Mouse (Mus musculus): ENCODE measurements around the gene Tmem88. TPM values are rescaled to one million over a fixed set of nuclear protein-coding genes. Genes with fewer than 3 reads are reported as not detected.
"Not testable (repeated sequence)": the region's sequence is repeated elsewhere in the genome, so short reads cannot be mapped to it uniquely, and the experiment has no call there.

Tmem88 gene
- polyA plus RNA-seq, 1 experiment from 2014 or later: 16.4 TPM

DNA sequence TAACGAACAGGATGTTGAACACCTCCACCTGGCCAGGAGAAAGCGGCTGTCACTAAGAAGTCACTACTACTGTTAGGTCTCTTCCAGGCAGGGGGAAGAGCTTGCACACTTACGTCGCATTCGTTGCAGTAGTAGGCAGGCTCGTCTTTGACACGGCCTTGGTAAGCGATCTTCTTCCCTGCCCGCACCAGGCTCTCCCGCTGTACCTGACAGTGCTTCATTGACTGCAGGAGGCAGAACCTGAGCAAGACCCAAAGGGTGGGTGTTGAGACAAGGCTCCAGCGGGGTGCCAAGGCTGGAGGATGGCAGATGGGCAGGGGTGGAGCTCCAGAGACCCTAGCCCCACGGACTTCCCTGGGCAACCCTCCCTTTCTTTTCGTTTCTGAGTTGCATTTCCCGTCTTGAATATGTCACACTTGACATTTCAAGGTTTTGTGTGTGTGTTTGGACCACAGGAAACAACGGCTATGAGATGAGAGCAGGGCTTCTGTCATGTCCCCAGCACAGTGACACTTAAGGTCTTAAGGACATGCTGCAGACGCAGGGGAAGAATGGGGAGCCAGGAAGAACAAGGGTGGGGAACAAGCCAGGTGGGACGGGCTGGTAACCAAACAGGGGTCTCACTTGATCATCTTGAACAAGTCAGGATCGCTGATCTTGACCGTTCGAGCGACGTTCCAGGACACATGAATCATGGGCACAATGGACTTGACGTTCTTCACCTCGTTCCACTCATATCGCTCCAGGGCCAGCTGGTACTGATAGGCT, 2.2 kb upstream of the Tmem88 start:
- 0 out of 2 replicates have a peak overlapping the region, but pooled peaks have one; percentile 23 for H3K9ac ChIP-seq
- H3K27ac ChIP-seq: no peak overlapping the region
- H3K4me2 ChIP-seq: peak overlapping the region; percentile 22
- H3K27me3 ChIP-seq: peaks cover 11% of the 10 kb centered on the region; the same call in 1 of the 2 replicates
- WGBS: 74% methylated on average over 25 of the region's 25 CpGs
- peaks cover 48% of the 10 kb centered on the region for H3K4me1 ChIP-seq
- H3K36me3 ChIP-seq: peaks cover 71% of the 10 kb centered on the region
- no peak for ATAC-seq (ENCODE audit: insufficient number of reproducible peaks, insufficient read depth, low FRiP score, low TSS enrichment, low read depth)
- peak overlapping the region; percentile 9; the same call in 1 of the 2 replicates for H3K4me3 ChIP-seq
- no peaks in the 10 kb centered on the region for H3K9me3 ChIP-seq

DNA sequence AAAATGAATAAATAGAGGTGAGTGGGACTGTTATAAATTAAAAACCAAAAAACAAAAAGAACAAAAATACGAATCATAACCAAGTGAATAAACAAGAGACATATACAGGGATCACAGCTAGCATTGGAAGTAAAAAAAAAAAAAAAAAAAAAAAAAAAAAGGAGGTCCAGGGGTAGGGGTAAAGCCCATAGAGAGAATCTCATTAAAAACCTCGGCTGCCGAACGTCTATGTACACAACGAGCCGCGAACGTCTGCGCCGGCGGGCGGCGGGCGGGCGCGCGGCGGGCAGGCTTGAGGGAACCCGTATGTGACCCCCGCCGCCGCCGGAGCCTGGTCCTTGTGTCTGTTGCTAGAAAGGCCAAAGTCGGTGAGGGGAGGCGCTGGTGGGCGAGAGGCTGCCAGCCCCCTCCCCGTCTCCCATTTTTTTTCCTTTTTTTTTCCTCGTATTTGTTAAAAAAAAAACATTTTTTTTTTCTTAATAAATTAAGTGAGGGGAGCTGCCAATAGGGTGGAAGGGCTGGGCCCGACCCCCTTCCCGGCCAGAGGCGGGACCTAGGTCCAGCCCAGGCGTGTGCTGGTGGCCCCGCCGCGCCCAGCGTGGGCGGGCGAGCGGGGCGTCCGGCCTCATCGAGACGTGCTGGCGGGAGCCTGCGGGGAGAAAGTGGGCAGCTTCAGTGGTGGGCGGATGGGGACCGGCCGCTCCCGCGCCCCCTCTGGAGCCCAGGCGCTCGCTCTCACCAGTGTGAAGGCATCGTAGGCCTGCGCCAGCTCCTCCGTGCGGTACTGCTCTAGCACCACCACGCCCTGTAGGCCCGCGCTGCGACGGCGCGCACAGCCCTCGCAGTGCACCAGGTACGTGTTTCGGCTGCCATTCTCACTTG, 1.4 kb upstream of the Tmem88 start:
- H3K4me2 ChIP-seq: peak overlapping the region; percentile 22
- no peak for ATAC-seq (ENCODE audit: insufficient number of reproducible peaks, insufficient read depth, low FRiP score, low TSS enrichment, low read depth)
- 28% methylated on average over 66 of the region's 66 CpGs for WGBS
- no peak overlapping the region for H3K27ac ChIP-seq
- peaks cover 63% of the 10 kb centered on the region for H3K36me3 ChIP-seq
- H3K27me3 ChIP-seq: peaks cover 11% of the 10 kb centered on the region; the same call in 1 of the 2 replicates
- H3K4me3 ChIP-seq: peak overlapping the region; percentile 9; the same call in 1 of the 2 replicates
- H3K9me3 ChIP-seq: no peaks in the 10 kb centered on the region
- peaks cover 48% of the 10 kb centered on the region for H3K4me1 ChIP-seq
- 0 out of 2 replicates have a peak overlapping the region, but pooled peaks have one; percentile 23 for H3K9ac ChIP-seq

DNA sequence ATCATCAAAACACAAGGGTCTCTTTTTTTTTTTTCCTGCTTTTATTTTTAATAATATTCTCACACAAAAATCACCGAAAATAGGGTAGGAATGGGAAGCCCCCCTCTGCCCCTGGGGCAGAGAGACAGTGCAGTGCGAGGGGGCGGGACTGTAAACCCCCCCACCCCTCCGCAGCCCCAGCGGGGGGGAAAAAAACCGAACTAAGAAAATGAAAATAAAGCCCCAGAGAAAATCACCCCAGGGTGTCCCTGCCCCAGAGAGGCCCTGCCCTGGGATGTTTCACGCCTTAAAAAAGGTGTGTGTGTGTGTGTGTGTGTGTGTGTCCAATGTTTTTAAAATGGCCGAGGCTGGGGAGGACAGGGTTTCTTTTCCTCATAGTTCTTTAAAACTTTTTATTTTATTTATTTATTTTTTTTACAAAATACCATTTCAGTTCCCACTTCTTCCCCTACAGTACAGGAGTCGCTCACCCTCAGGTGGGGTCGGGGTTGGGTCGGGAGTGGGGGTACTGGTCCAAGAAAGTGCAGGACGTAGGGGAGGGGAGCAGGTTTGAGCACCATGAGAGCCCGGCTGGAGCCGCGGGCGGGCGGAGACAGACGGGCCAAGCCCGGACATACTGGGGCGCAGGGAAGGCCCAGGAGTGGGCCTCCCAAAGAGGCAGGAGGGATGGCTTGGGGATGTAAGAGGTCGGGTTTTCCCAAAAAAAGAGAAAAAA, 609 bp upstream of the Tmem88 start:
- Histone ChIP-seq H3K9ac (peak overlapping the region; percentile 84), H3K4me1 (peaks cover 51% of the 10 kb centered on the region), H3K36me3 (peaks cover 55% of the 10 kb centered on the region)

DNA sequence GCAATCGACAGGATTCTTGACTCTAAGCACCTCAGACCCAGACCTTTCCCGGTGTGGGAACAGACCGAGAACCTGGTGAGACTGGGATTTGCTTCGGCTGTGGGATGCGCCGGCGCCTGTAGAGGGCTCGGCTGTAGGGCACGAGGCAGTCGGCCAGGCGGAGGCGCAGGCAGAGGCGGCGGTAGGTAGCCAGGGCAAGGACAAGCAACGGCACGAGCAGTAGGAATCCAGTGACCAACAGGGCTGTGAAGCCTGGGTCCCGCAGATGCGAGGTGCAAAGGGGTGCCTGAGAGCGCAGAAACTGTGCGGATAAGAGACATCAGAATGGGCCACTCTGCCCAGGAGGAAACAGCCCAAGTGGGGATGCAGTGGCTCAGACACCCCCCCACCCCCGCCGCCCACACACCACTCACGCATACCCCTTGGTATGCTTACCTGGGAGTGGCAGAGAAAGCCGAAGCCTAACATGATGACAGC, 415 bp downstream of the Tmem88 start:
- 10% methylated on average over 24 of the region's 24 CpGs for WGBS
- peak overlapping the region; percentile 84 for H3K9ac ChIP-seq
- peak overlapping the region; percentile 95 for H3K27ac ChIP-seq
- peak overlapping the region; percentile 56 for H3K4me3 ChIP-seq
- peaks cover 51% of the 10 kb centered on the region for H3K4me1 ChIP-seq
- peak overlapping the region; percentile 74 for H3K4me2 ChIP-seq
- H3K36me3 ChIP-seq: peaks cover 45% of the 10 kb centered on the region
- ATAC-seq (ENCODE audit: insufficient number of reproducible peaks, insufficient read depth, low FRiP score, low TSS enrichment, low read depth): no peak
- no peaks in the 10 kb centered on the region for H3K9me3 ChIP-seq
- peaks cover 11% of the 10 kb centered on the region; the same call in 1 of the 2 replicates for H3K27me3 ChIP-seq

More for the DNA sequence above, 609 bp upstream of the Tmem88 start:
- no peak for ATAC-seq (ENCODE audit: insufficient number of reproducible peaks, insufficient read depth, low FRiP score, low TSS enrichment, low read depth)
- Histone ChIP-seq H3K27ac (peak overlapping the region; percentile 95; the same call in 1 of the 2 replicates), H3K4me2 (peak overlapping the region; percentile 74), H3K27me3 (peaks cover 11% of the 10 kb centered on the region; the same call in 1 of the 2 replicates), H3K4me3 (peak overlapping the region; percentile 56), H3K9me3 (no peaks in the 10 kb centered on the region)
- 28% methylated on average over 21 of the region's 21 CpGs for WGBS

DNA sequence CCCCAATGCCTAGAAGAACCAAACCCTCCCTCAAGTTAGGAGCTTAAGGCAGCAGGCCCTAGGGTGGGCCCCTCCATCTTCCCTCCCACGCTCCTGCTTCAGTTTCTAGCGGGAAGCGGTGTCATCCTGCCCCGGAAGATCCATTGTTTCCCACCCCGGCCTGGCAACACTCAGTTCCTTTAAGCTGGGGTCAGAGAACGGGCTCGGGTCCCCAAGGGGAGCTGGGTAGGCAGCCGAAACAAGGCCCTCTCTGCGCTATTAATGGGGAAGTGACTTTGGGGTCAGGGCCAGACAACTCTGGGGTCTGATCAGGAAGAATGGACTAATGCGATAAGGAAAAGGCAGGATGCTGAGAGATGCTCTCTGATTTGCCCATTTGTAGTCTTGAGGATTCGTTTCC, 1.3 kb downstream of the Tmem88 start:
- Histone ChIP-seq H3K4me1 (peaks cover 51% of the 10 kb centered on the region), H3K4me2 (peak overlapping the region; percentile 74), H3K27ac (peak overlapping the region; percentile 95; the same call in 1 of the 2 replicates), H3K9me3 (no peaks in the 10 kb centered on the region), H3K36me3 (peaks cover 42% of the 10 kb centered on the region), H3K27me3 (peaks cover 11% of the 10 kb centered on the region; the same call in 1 of the 2 replicates), H3K4me3 (peak overlapping the region; percentile 56), H3K9ac (peak overlapping the region; percentile 84)
- no peak for ATAC-seq (ENCODE audit: insufficient number of reproducible peaks, insufficient read depth, low FRiP score, low TSS enrichment, low read depth)
- 29% methylated on average over 11 of the region's 11 CpGs for WGBS

DNA sequence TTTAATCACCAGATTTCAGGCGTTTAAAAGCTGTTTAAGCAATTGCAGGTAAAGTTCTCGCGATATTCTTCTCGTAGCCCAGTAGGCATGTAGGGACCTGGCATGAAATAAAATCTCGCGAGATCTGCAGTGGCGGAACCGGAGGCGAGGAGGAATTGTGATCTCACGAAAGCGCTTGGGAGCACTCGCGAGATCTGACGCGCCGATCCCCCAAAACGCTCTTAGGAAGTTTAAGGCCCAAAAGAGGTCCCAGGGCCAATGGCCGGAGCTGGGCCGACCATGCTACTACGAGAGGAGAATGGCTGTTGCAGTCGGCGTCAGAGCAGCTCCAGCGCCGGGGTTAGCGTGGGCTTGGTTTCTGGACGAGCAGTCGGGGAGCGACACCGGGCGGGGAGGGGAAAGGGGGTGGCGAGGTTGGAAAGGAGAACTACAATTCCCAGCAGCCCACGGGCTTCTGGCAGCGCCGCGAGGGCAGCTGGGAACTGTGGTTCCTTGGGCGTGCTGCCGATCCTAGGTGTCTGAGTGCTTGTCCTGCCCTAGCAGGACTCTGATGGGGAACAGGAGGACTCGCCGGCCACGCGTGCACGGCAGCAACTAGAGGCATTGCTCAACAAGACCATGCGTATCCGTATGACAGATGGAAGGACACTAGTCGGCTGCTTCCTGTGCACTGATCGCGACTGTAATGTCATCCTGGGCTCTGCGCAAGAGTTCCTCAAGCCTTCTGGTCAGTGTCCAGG, 2.2 kb downstream of the Tmem88 start:
- Histone ChIP-seq H3K9me3 (no peaks in the 10 kb centered on the region), H3K9ac (peak overlapping the region; percentile 84), H3K4me1 (peaks cover 48% of the 10 kb centered on the region), H3K27ac (peak overlapping the region; percentile 95), H3K27me3 (peaks cover 7% of the 10 kb centered on the region; the same call in 1 of the 2 replicates), H3K36me3 (peaks cover 32% of the 10 kb centered on the region), H3K4me3 (peak overlapping the region; percentile 56), H3K4me2 (peak overlapping the region; percentile 74)
- under 1% methylated on average over 48 of the region's 48 CpGs for WGBS
- ATAC-seq (ENCODE audit: insufficient number of reproducible peaks, insufficient read depth, low FRiP score, low TSS enrichment, low read depth): peak; percentile 87

DNA sequence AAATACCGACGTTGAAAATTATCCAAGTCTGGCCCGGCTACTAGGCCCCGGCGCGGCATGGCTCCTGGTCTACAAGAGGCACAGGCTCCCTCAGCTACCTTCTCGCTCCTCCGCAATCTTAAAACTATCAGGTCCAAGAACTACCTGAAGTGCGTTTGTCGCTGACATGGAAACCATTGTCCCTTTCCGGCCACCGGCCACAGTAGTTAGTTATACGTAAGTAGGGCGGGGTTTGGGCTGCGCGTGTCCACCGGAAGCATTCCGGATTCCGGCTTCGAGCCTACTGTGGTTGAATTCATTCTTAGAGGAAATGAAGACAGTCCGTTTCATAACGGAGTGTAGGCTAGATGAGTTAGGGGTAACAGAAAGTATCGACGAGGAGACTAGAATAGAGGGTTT, 2.8 kb downstream of the Tmem88 start, which contains the start of the genes Naa38 and Cyb5d1:
Gene Naa38, plus strand, starts transcription at position 253 of the 399 bp plus-strand sequence.
Gene Cyb5d1, minus strand, starts transcription at position 397 of the 399 bp plus-strand sequence.
- WGBS: 0% methylated on average over 24 of the region's 24 CpGs

DNA sequence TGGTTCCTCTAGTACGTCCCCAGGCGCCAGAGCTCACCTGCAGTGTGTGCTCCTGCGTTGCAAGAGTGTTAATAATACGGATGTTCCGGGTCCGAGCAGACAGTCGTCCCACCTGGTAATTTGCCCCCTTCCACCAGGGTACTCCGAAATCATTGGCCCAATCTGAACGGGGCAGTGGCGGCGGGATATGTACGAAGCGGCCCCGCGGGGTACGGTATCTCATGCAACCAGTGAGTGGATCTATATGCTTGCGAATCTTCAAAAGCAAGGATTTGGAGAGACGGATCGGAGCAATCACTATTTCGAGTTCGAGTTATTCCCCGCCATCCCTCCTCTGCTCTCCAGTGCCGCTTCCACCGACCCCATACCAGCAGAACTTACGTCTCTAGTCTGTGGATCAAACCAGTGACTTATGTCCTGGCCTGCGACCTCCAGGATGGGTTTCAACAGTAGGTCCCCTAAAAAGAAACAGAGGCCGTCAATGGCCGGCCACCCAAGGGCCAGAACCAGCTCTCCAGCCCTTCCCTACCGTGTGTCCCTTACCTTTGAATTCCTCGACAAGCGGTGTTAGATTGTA, 3.4 kb downstream of the Tmem88 start:
- Histone ChIP-seq H3K36me3 (peaks cover 21% of the 10 kb centered on the region), H3K27ac (peak overlapping the region; percentile 95), H3K4me1 (peaks cover 44% of the 10 kb centered on the region), H3K9ac (peak overlapping the region; percentile 84), H3K4me3 (peak overlapping the region; percentile 56), H3K4me2 (peak overlapping the region; percentile 62)
- H3K9me3 ChIP-seq; ATAC-seq (ENCODE audit: insufficient number of reproducible peaks, insufficient read depth, low FRiP score, low TSS enrichment, low read depth); H3K27me3 ChIP-seq: not testable (repeated sequence)
- WGBS: 2% methylated on average over 31 of the region's 31 CpGs

More for the DNA sequence above, 2.8 kb downstream of the Tmem88 start, which contains the start of the genes Naa38 and Cyb5d1:
- Histone ChIP-seq H3K27ac (peak within 1 kb of the TSS; percentile 95), H3K9ac (peak within 1 kb of the TSS; percentile 84), H3K4me2 (peak within 1 kb of the TSS; percentile 74), H3K36me3 (peaks cover 26% of the 10 kb centered on the region), H3K4me1 (peaks cover 44% of the 10 kb centered on the region), H3K4me3 (peak within 1 kb of the TSS; percentile 56)
- not testable (repeated sequence) for H3K27me3 ChIP-seq, H3K9me3 ChIP-seq
- ATAC-seq (ENCODE audit: insufficient number of reproducible peaks, insufficient read depth, low FRiP score, low TSS enrichment, low read depth): peak; percentile 49; the same call in 1 of the 2 replicates

DNA sequence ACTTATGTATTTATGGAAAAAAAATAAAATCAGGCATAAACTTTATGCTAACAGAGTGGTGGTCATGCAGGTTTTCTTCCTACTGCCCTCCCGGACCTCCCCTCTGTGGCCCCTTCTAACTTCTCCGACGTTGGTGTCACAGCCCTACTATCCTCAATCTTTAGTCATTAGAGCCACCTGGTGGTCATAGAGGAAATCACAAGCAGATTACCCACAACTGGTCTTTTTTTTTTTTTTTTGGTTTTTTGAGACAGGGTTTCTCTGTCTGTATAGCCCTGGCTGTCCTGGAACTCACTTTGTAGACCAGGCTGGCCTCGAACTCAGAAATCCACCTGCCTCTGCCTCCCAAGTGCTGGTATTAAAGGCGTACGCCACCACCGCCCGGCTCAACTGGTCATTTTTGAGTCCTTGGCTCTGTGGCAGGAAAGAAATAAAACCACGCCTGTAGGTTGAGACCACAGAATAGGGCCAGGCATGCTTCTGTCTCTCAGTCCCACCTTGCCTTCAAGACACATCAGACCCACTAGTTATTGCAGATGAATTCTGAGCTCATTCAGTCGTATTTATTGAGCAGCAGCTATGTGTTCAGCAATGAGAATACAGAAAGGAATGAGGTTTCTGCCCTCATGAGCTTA, 7.5 kb downstream of the Tmem88 start:
- H3K9me3 ChIP-seq: no peaks in the 10 kb centered on the region
- 49% methylated on average over 10 of the region's 10 CpGs for WGBS
- H3K9ac ChIP-seq: 0 out of 2 replicates have a peak overlapping the region, but pooled peaks have one; percentile 16
- H3K4me1 ChIP-seq: peaks cover 13% of the 10 kb centered on the region
- H3K27me3 ChIP-seq: no peaks in the 10 kb centered on the region
- H3K4me2 ChIP-seq: 0 out of 2 replicates have a peak overlapping the region, but pooled peaks have one; percentile 5
- no peak; the same call in 1 of the 2 replicates for ATAC-seq (ENCODE audit: insufficient number of reproducible peaks, insufficient read depth, low FRiP score, low TSS enrichment, low read depth)
- H3K36me3 ChIP-seq: peaks cover 5% of the 10 kb centered on the region; the same call in 1 of the 2 replicates
- H3K4me3 ChIP-seq: no peak overlapping the region
- H3K27ac ChIP-seq: no peak overlapping the region; the same call in 1 of the 2 replicates
